Mouse (Mus musculus) lung, embryonic 15.5 days (tissue): ENCODE results near the gene Vars. TPM values are rescaled to one million over a fixed set of nuclear protein-coding genes. Genes with fewer than 3 reads are reported as not detected.

ENCODE experiments used
- ATAC-seq: fragments of 200-750 bp; cut with Nextera tagmentation; 2 replicates; pipeline ENCODE4 v1.8.0; 2017; ENCODE audit warnings: moderate number of reproducible peaks, borderline replicate concordance; ENCODE audit not compliant: low FRiP score, low TSS enrichment; ENCODE audit errors: extremely low read depth
- H3K27ac ChIP-seq: fragments of 300-500 bp; sonication (generic); 2 replicates; pipeline ENCODE4 v1.5.1; 2015; ENCODE audit warnings: moderate library complexity, mild to moderate bottlenecking, inconsistent platforms
- H3K27me3 ChIP-seq: fragments of 300-500 bp; sonication (generic); 2 replicates; pipeline ENCODE4 v1.6.1; 2015; ENCODE audit warnings: inconsistent platforms
- H3K36me3 ChIP-seq: fragments of 300-500 bp; sonication (generic); 2 replicates; pipeline ENCODE4 v1.6.1; 2015; ENCODE audit warnings: inconsistent platforms
- H3K4me1 ChIP-seq: fragments of 300-500 bp; sonication (generic); 2 replicates; pipeline ENCODE4 v1.6.1; 2015; ENCODE audit warnings: inconsistent platforms
- H3K4me2 ChIP-seq: fragments of 300-500 bp; sonication (generic); 2 replicates; pipeline ENCODE4 v1.6.1; 2015; ENCODE audit warnings: inconsistent platforms, mild to moderate bottlenecking, moderate library complexity
- H3K4me3 ChIP-seq: fragments of 300-500 bp; sonication (generic); 2 replicates; pipeline ENCODE4 v1.5.1; 2015; ENCODE audit warnings: mild to moderate bottlenecking, inconsistent platforms
- H3K9ac ChIP-seq: fragments of 300-500 bp; sonication (generic); 2 replicates; pipeline ENCODE4 v1.6.1; 2015; ENCODE audit warnings: inconsistent platforms
- H3K9me3 ChIP-seq: fragments of 300-500 bp; sonication (generic); 2 replicates; pipeline ENCODE4 v1.6.1; 2016; ENCODE audit warnings: inconsistent platforms
- WGBS: fragments of 180-500 bp; shearing (Covaris S2); methylation state at CpG from one replicate; pipeline ENCODE4 v1.1.7; 2015; 5-methylcytosine and 5-hydroxymethylcytosine counted together
- polyA plus RNA-seq: library from polyadenylated mRNA; unstranded; fragments of >200 nt; fragmentation: Nextera tagmentation; extraction: Ambion mirVana; gene quantifications from 2 replicates; pipeline ENCODE4 v1.2.1, GENCODE M21; 2015

Gene Vars
- polyA plus RNA-seq, 1 experiment from 2014 or later, result 128 TPM

DNA sequence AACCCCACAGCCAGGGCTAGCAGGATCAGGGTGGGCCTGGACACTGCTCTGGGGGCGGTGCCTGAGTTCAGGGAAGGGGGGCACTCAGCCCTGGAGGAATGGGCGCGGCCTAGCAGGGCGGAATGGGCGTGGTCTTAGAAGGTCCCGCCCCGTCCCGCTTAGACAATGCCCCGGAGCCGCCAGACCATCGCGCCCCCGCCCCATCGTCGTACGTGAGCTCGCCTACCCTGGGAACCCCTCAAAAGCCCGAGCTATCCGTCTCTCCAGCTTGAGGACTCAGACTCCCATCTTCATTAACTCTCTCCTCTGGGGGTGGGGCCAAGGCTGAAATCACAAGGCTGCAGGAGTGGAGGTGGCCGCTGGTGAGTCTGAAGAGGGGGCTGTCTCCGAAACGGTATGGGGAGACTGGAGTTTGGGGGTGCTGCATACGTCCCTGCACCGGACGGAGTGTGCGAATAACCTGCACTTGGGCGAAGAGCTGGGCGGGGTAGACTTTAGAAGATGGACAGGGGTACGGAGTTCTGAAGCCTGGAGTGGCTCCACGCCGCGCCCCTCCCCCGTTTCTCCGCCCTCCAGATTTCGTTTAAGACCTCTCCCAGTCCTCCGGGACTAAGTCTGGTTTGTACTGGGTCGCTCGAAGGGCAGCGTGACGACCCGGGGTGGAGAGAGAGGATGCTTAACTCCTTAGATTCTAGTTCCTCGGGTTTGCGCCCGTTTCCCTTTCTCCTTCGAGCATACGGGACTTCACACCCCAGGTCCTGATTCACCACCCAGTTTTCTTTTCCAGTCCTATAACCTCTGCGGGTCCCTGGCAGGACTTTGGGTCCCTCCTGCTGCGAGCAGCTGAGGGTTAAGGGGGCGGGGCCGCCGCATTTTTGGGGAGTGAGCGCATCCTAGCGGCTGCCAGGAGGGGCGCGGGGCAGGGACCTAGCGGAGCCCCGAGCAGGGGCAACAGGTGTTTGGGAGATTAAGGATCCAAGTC is 58.4 kb downstream of the Vars start, which contains the start of gene Ddah2:
Gene Ddah2, plus strand, starts transcription at position 125 of the 982 bp plus-strand sequence.
- under 1% methylated on average over 57 of the region's 57 CpGs for WGBS
- peak within 1 kb of the TSS; percentile 77 for H3K4me3 ChIP-seq
- no peaks in the 10 kb centered on the region for H3K27me3 ChIP-seq
- peak within 1 kb of the TSS; percentile 81 for H3K4me2 ChIP-seq
- H3K36me3 ChIP-seq, result peaks cover 58% of the 10 kb centered on the region
- peak within 1 kb of the TSS; percentile 79 for H3K9ac ChIP-seq
- H3K27ac ChIP-seq, result peak within 1 kb of the TSS; percentile 93
- H3K9me3 ChIP-seq, result no peaks in the 10 kb centered on the region
- H3K4me1 ChIP-seq, result peaks cover 23% of the 10 kb centered on the region
- peak; percentile 95 for ATAC-seq

GRCm38 (mm10) chr17:35060071-35060470 is 59.3 kb downstream of the Vars start:
- 15% methylated on average over 14 of the region's 14 CpGs for WGBS
- Histone ChIP-seq H3K9ac (peak overlapping the region; percentile 79), H3K4me3 (peak overlapping the region; percentile 77), H3K27ac (no peak overlapping the region), H3K4me1 (peaks cover 30% of the 10 kb centered on the region), H3K36me3 (peaks cover 52% of the 10 kb centered on the region), H3K27me3 (no peaks in the 10 kb centered on the region), H3K9me3 (no peaks in the 10 kb centered on the region), H3K4me2 (peak overlapping the region; percentile 81)
- ATAC-seq, result no peak

GRCm38 (mm10) chr17:35060737-35061297 is 60.0 kb downstream of the Vars start:
- Histone ChIP-seq H3K27me3 (no peaks in the 10 kb centered on the region), H3K9me3 (no peaks in the 10 kb centered on the region), H3K4me2 (peak overlapping the region; percentile 81), H3K4me3 (peak overlapping the region; percentile 77), H3K4me1 (peaks cover 37% of the 10 kb centered on the region), H3K36me3 (peaks cover 44% of the 10 kb centered on the region), H3K27ac (no peak overlapping the region), H3K9ac (no peak overlapping the region; the same call in 1 of the 2 replicates)
- 57% methylated on average over 22 of the region's 22 CpGs for WGBS
- ATAC-seq, result no peak

DNA sequence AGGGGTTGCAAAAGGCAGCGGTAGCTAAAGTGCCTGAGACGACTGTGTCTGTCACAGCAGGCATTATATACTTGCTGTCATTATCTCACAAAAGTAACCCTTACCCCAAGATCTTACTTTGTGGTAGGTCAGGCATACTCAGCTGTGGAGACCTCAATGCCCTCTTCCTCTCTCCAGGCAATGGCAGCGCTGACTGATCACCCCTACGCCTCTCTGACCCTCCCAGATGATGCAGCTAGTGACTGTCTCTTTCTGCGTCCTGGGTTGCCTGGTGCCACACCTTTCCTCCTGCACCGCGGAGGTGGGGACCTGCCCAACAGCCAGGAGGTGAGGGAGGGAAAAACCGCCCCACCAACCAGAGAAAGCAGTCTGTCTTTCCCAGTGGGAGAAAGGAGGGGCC is 60.5 kb downstream of the Vars start:
- H3K4me1 ChIP-seq, result peaks cover 40% of the 10 kb centered on the region
- ATAC-seq, result no peak
- H3K9ac ChIP-seq, result no peak overlapping the region
- peak overlapping the region; percentile 81; the same call in 1 of the 2 replicates for H3K4me2 ChIP-seq
- H3K27me3 ChIP-seq, result peaks cover under 1% of the 10 kb centered on the region
- H3K9me3 ChIP-seq, result no peaks in the 10 kb centered on the region
- H3K27ac ChIP-seq, result no peak overlapping the region
- 81% methylated on average over 8 of the region's 8 CpGs for WGBS
- H3K4me3 ChIP-seq, result no peak overlapping the region
- H3K36me3 ChIP-seq, result peaks cover 40% of the 10 kb centered on the region

GRCm38 (mm10) chr17:35063466-35063865 is 62.7 kb downstream of the Vars start:
- Histone ChIP-seq H3K4me2 (no peak overlapping the region), H3K4me1 (peaks cover 35% of the 10 kb centered on the region), H3K9me3 (no peaks in the 10 kb centered on the region), H3K27me3 (peaks cover 13% of the 10 kb centered on the region), H3K27ac (no peak overlapping the region), H3K36me3 (peaks cover 20% of the 10 kb centered on the region), H3K4me3 (no peak overlapping the region), H3K9ac (no peak overlapping the region)
- ATAC-seq, result no peak
- WGBS, result 82% methylated on average over 3 of the region's 3 CpGs

GRCm38 (mm10) chr17:35064378-35064877 is 63.6 kb downstream of the Vars start:
- ATAC-seq, result no peak
- Histone ChIP-seq H3K4me1 (peaks cover 32% of the 10 kb centered on the region), H3K4me2 (peak overlapping the region; percentile 71), H3K9ac (no peak overlapping the region; the same call in 1 of the 2 replicates), H3K36me3 (peaks cover 20% of the 10 kb centered on the region), H3K9me3 (no peaks in the 10 kb centered on the region), H3K4me3 (peak overlapping the region; percentile 38), H3K27ac (peak overlapping the region; percentile 91), H3K27me3 (peaks cover 13% of the 10 kb centered on the region)
- 34% methylated on average over 10 of the region's 10 CpGs for WGBS

GRCm38 (mm10) chr17:35064951-35065947 is 64.5 kb downstream of the Vars start, which contains the start of gene Ly6g6c:
Ly6g6c (plus strand) TSS chr17:35065388.
- peak within 1 kb of the TSS; percentile 7 for H3K9ac ChIP-seq
- peak; percentile 82 for ATAC-seq
- peaks cover 29% of the 10 kb centered on the region for H3K4me1 ChIP-seq
- peak within 1 kb of the TSS; percentile 71 for H3K4me2 ChIP-seq
- H3K4me3 ChIP-seq, result peak within 1 kb of the TSS; percentile 38
- peak within 1 kb of the TSS; percentile 91 for H3K27ac ChIP-seq
- peaks cover 13% of the 10 kb centered on the region for H3K27me3 ChIP-seq
- H3K36me3 ChIP-seq, result peaks cover 20% of the 10 kb centered on the region
- H3K9me3 ChIP-seq, result no peaks in the 10 kb centered on the region
- WGBS, result 3% methylated on average over 48 of the region's 48 CpGs

Other genes with a start within 250 kb of the Vars start
- not detected in 2 replicates for gene Cyp21a1, start 196.4 kb upstream of the Vars start, polyA plus RNA-seq
- gene Stk19, start 164.0 kb upstream of the Vars start, polyA plus RNA-seq, result 32.7 and 33.7 TPM in 2 replicates
- gene Dxo, start 164.0 kb upstream of the Vars start, polyA plus RNA-seq, result 63.0 and 63.3 TPM in 2 replicates
- 50.8 and 54.0 TPM in 2 replicates for gene Skiv2l, start 150.8 kb upstream of the Vars start, polyA plus RNA-seq
- gene Nelfe, start 150.6 kb upstream of the Vars start, polyA plus RNA-seq, result 92.6 and 95.7 TPM in 2 replicates
- 2.8 and 3.1 TPM in 2 replicates for gene Cfb, start 138.5 kb upstream of the Vars start, polyA plus RNA-seq
- 2.6 and 2.7 TPM in 2 replicates for gene Zbtb12, start 121.5 kb upstream of the Vars start, polyA plus RNA-seq
- gene Gm20547, start 118.9 kb upstream of the Vars start, polyA plus RNA-seq, result not detected in 2 replicates
- 2.6 and 2.9 TPM in 2 replicates for gene C2, start 102.7 kb upstream of the Vars start, polyA plus RNA-seq
- 64.9 and 69.9 TPM in 2 replicates for gene Ehmt2, start 102.5 kb upstream of the Vars start, polyA plus RNA-seq
- 0.94 and 1.5 TPM in 2 replicates for gene Slc44a4, start 86.5 kb upstream of the Vars start, polyA plus RNA-seq
- 17.3 and 17.9 TPM in 2 replicates for gene Neu1, start 69.7 kb upstream of the Vars start, polyA plus RNA-seq
- 0.15 and 0.26 TPM in 2 replicates for gene Hspa1b, start 41.7 kb upstream of the Vars start, polyA plus RNA-seq
- not detected in 2 replicates for gene Gm20481, start 31.1 kb upstream of the Vars start, polyA plus RNA-seq
- 3.4 and 3.8 TPM in 2 replicates for gene Hspa1a, start 28.8 kb upstream of the Vars start, polyA plus RNA-seq
- 0.45 and 0.79 TPM in 2 replicates for gene Hspa1l, start 28.3 kb upstream of the Vars start, polyA plus RNA-seq
- gene Lsm2, start 19.1 kb upstream of the Vars start, polyA plus RNA-seq, result 210 and 216 TPM in 2 replicates
- 0.14 and 0.25 TPM in 2 replicates for gene Vwa7, start 15.6 kb downstream of the Vars start, polyA plus RNA-seq
- 7.2 and 7.7 TPM in 2 replicates for gene Sapcd1, start 27.0 kb downstream of the Vars start, polyA plus RNA-seq
- gene Msh5, start 45.8 kb downstream of the Vars start, polyA plus RNA-seq, result 4.4 TPM in 2 replicates
- 283 and 300 TPM in 2 replicates for gene Clic1, start 49.0 kb downstream of the Vars start, polyA plus RNA-seq
- 330 and 333 TPM in 2 replicates for gene Ddah2, start 58.0 kb downstream of the Vars start, polyA plus RNA-seq
- gene Ly6g6c, start 64.4 kb downstream of the Vars start, polyA plus RNA-seq, result 0.36 and 0.39 TPM in 2 replicates
- gene Mpig6b, start 65.2 kb downstream of the Vars start, polyA plus RNA-seq, result 0.67 and 0.93 TPM in 2 replicates
- gene Ly6g6e, start 75.9 kb downstream of the Vars start, polyA plus RNA-seq, result 0.96 and 1.2 TPM in 2 replicates
- 5.2 and 6.7 TPM in 2 replicates for gene Ly6g6d, start 77.1 kb downstream of the Vars start, polyA plus RNA-seq
- 0.23 and 0.51 TPM in 2 replicates for gene Ly6g6f, start 84.6 kb downstream of the Vars start, polyA plus RNA-seq
- gene Abhd16a, start 88.3 kb downstream of the Vars start, polyA plus RNA-seq, result 94.8 and 95.6 TPM in 2 replicates
- not detected in 2 replicates for gene Ly6g5c, start 107.3 kb downstream of the Vars start, polyA plus RNA-seq
- gene Ly6g5b, start 114.4 kb downstream of the Vars start, polyA plus RNA-seq, result 0.79 and 0.95 TPM in 2 replicates
- gene Gpank1, start 120.5 kb downstream of the Vars start, polyA plus RNA-seq, result 17.7 and 18.0 TPM in 2 replicates
- gene Csnk2b, start 121.1 kb downstream of the Vars start, polyA plus RNA-seq, result 265 TPM in 2 replicates
- 9.6 and 9.7 TPM in 2 replicates for gene D17H6S53E, start 125.4 kb downstream of the Vars start, polyA plus RNA-seq
- gene Apom, start 131.1 kb downstream of the Vars start, polyA plus RNA-seq, result 1.0 and 3.9 TPM in 2 replicates
- gene Bag6, start 134.2 kb downstream of the Vars start, polyA plus RNA-seq, result 48.6 and 51.2 TPM in 2 replicates
- gene Prrc2a, start 163.9 kb downstream of the Vars start, polyA plus RNA-seq, result 169 and 179 TPM in 2 replicates
- 6.9 and 9.0 TPM in 2 replicates for gene Aif1, start 175.1 kb downstream of the Vars start, polyA plus RNA-seq
- 12.1 and 13.0 TPM in 2 replicates for gene Lst1, start 187.5 kb downstream of the Vars start, polyA plus RNA-seq
- gene Ltb, start 193.5 kb downstream of the Vars start, polyA plus RNA-seq, result 0.65 and 2.2 TPM in 2 replicates
- gene Tnf, start 201.0 kb downstream of the Vars start, polyA plus RNA-seq, result 0.16 TPM in 1 of 2 replicates, not detected in the other
- 0.11 and 0.21 TPM in 2 replicates for gene Lta, start 204.4 kb downstream of the Vars start, polyA plus RNA-seq
- gene Gm16181, start 219.8 kb downstream of the Vars start, polyA plus RNA-seq, result 0.70 and 0.75 TPM in 2 replicates
- gene Atp6v1g2, start 232.7 kb downstream of the Vars start, polyA plus RNA-seq, result 3.4 and 4.3 TPM in 2 replicates
- gene Nfkbil1, start 234.8 kb downstream of the Vars start, polyA plus RNA-seq, result 13.2 and 13.4 TPM in 2 replicates
- 512 and 523 TPM in 2 replicates for gene Ddx39b, start 240.8 kb downstream of the Vars start, polyA plus RNA-seq